Mouse (Mus musculus): ENCODE measurements around the gene Sgta. TPM values are rescaled to one million over a fixed set of nuclear protein-coding genes. Genes with fewer than 3 reads are reported as not detected.

Gene Sgta
- polyA plus RNA-seq, 1 experiment from 2014 or later = 331 TPM

- Histone ChIP-seq H3K4me3 (no peak overlapping the region), H3K27me3 (no peaks in the 10 kb centered on the region), H3K9ac (no peak overlapping the region), H3K4me2 (no peak overlapping the region), H3K4me1 (replicated peaks) (peaks cover 37% of the 10 kb centered on the region), H3K9me3 (no peaks in the 10 kb centered on the region), H3K36me3 (peaks cover 14% of the 10 kb centered on the region; the same call in 1 of the 2 replicates), H3K27ac (replicated peaks) (no peak overlapping the region)
- no peak for ATAC-seq (ENCODE audit: low FRiP score, low read depth)
- WGBS = 88% methylated on average over 5 of the region's 5 CpGs
Observed at GRCm38 (mm10) chr10:81026857-81027256, 33.1 kb downstream of the Sgta start.

GRCm38 (mm10) chr10:81025639-81026275 lies 34.2 kb downstream of the Sgta start, which contains the start of gene Diras1:
TSS of gene Diras1 (minus strand) at chr10:81025662.
- Histone ChIP-seq H3K4me1 (replicated peaks) (peaks cover 40% of the 10 kb centered on the region), H3K36me3 (0 out of 2 replicates have a peak, but pooled peaks cover 5% of the 10 kb centered on the region), H3K27ac (replicated peaks) (0 out of 2 replicates have a peak within 1 kb of the TSS, but pooled peaks have one; percentile 30), H3K9ac (peak within 1 kb of the TSS; percentile 71), H3K4me2 (peak within 1 kb of the TSS; percentile 74), H3K4me3 (peak within 1 kb of the TSS; percentile 56), H3K27me3 (no peaks in the 10 kb centered on the region), H3K9me3 (no peaks in the 10 kb centered on the region)
- WGBS = 44% methylated on average over 12 of the region's 12 CpGs
- 0 out of 2 replicates have a peak, but pooled peaks have one; percentile 5 for ATAC-seq (ENCODE audit: low FRiP score, low read depth)

DNA sequence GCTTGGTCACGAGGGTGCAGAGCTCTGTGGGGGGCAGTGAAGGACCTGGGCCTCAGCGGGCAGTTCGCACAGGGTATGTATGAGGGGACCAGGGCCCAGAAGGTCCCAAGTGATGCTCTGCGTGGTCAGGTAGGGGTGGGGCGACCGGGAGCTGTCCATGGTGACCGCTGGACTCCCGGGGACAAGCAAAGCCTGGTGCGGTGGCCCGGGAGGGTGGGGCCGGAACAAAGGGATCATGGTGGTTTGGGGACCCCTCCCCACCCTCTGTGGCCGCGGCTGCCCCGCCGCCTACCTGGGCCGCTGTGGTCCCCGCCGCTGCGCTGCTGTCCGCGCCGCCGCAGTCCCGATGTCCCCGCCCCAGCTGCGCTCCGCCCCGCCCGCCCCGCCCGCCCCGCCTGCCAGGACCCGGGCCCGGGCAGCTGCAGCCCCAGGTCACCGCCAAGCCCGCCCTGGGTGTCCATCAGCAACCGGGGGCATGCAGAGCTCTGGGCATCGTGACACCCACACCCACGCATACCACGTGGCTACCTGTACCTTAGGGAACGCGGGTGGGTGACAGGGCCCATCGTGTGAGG lies 34.8 kb downstream of the Sgta start:
- peaks cover 40% of the 10 kb centered on the region for H3K4me1 ChIP-seq (replicated peaks)
- peak; percentile 62 for ATAC-seq (ENCODE audit: low FRiP score, low read depth)
- H3K4me2 ChIP-seq = peak overlapping the region; percentile 74
- H3K9me3 ChIP-seq = no peaks in the 10 kb centered on the region
- no peak overlapping the region for H3K27ac ChIP-seq (replicated peaks)
- no peaks in the 10 kb centered on the region for H3K27me3 ChIP-seq
- no peaks in the 10 kb centered on the region for H3K36me3 ChIP-seq
- WGBS = 1% methylated on average over 36 of the region's 43 CpGs
- H3K4me3 ChIP-seq = peak overlapping the region; percentile 56
- peak overlapping the region; percentile 71 for H3K9ac ChIP-seq

- H3K36me3 ChIP-seq = no peaks in the 10 kb centered on the region
- no peak for ATAC-seq (ENCODE audit: low FRiP score, low read depth)
- peak overlapping the region; percentile 56 for H3K4me3 ChIP-seq
- 82% methylated on average over 5 of the region's 5 CpGs for WGBS
- no peak overlapping the region for H3K27ac ChIP-seq (replicated peaks)
- no peaks in the 10 kb centered on the region for H3K9me3 ChIP-seq
- no peaks in the 10 kb centered on the region for H3K27me3 ChIP-seq
- H3K4me2 ChIP-seq = peak overlapping the region; percentile 74
- H3K9ac ChIP-seq = peak overlapping the region; percentile 71
- H3K4me1 ChIP-seq (replicated peaks) = peaks cover 40% of the 10 kb centered on the region
Observed at GRCm38 (mm10) chr10:81024346-81024937, 35.5 kb downstream of the Sgta start.

GRCm38 (mm10) chr10:81022744-81023143 lies 37.2 kb downstream of the Sgta start:
- H3K27ac ChIP-seq (replicated peaks) = no peak overlapping the region
- no peak overlapping the region for H3K9ac ChIP-seq
- H3K4me2 ChIP-seq = no peak overlapping the region
- 72% methylated on average over 8 of the region's 8 CpGs for WGBS
- H3K9me3 ChIP-seq = no peaks in the 10 kb centered on the region
- no peaks in the 10 kb centered on the region for H3K27me3 ChIP-seq
- no peaks in the 10 kb centered on the region for H3K36me3 ChIP-seq
- H3K4me3 ChIP-seq = no peak overlapping the region
- ATAC-seq (ENCODE audit: low FRiP score, low read depth) = no peak
- H3K4me1 ChIP-seq (replicated peaks) = peaks cover 40% of the 10 kb centered on the region

- no peak for ATAC-seq (ENCODE audit: low FRiP score, low read depth)
- H3K27me3 ChIP-seq = no peaks in the 10 kb centered on the region
- H3K4me1 ChIP-seq (replicated peaks) = peaks cover 40% of the 10 kb centered on the region
- H3K4me3 ChIP-seq = 0 out of 2 replicates have a peak overlapping the region, but pooled peaks have one; percentile 3
- 14% methylated on average over 26 of the region's 26 CpGs for WGBS
- H3K9me3 ChIP-seq = no peaks in the 10 kb centered on the region
- no peaks in the 10 kb centered on the region for H3K36me3 ChIP-seq
- no peak overlapping the region for H3K9ac ChIP-seq
- H3K27ac ChIP-seq (replicated peaks) = 0 out of 2 replicates have a peak overlapping the region, but pooled peaks have one; percentile 13
- H3K4me2 ChIP-seq = peak overlapping the region; percentile 37
Observed at GRCm38 (mm10) chr10:81021547-81022110, 38.4 kb downstream of the Sgta start.

DNA sequence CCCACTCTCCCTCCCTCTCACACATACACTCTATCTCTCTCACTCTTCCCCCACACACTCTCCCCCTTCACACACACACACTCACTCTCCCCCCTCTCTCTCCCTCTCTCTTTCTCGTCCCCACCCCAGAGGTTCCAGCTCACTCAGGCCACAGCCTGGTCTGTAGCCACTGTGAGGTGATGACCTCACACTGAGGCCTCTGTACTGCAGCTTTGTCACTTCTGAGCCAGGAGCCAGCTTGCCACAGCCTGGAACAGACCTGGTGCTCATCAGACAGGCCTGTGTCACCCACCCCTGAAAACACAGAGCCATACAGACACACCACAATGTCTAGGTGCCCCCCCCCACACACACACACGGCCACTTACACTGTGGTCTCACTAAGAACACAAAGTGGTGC lies 39.8 kb downstream of the Sgta start:
- Histone ChIP-seq H3K4me1 (replicated peaks) (peaks cover 32% of the 10 kb centered on the region), H3K27ac (replicated peaks) (no peak overlapping the region), H3K36me3 (no peaks in the 10 kb centered on the region), H3K27me3 (no peaks in the 10 kb centered on the region), H3K9me3 (no peaks in the 10 kb centered on the region), H3K4me2 (no peak overlapping the region), H3K9ac (no peak overlapping the region), H3K4me3 (no peak overlapping the region)
- 49% methylated on average over 2 of the region's 2 CpGs for WGBS
- ATAC-seq (ENCODE audit: low FRiP score, low read depth) = no peak

GRCm38 (mm10) chr10:81019687-81020086 lies 40.3 kb downstream of the Sgta start:
- no peak overlapping the region for H3K4me2 ChIP-seq
- no peak overlapping the region for H3K27ac ChIP-seq (replicated peaks)
- H3K9ac ChIP-seq = no peak overlapping the region
- peaks cover 32% of the 10 kb centered on the region for H3K4me1 ChIP-seq (replicated peaks)
- no peaks in the 10 kb centered on the region for H3K9me3 ChIP-seq
- no peak overlapping the region for H3K4me3 ChIP-seq
- no peaks in the 10 kb centered on the region for H3K27me3 ChIP-seq
- no peaks in the 10 kb centered on the region for H3K36me3 ChIP-seq
- WGBS = 72% methylated on average over 6 of the region's 6 CpGs
- ATAC-seq (ENCODE audit: low FRiP score, low read depth) = no peak

DNA sequence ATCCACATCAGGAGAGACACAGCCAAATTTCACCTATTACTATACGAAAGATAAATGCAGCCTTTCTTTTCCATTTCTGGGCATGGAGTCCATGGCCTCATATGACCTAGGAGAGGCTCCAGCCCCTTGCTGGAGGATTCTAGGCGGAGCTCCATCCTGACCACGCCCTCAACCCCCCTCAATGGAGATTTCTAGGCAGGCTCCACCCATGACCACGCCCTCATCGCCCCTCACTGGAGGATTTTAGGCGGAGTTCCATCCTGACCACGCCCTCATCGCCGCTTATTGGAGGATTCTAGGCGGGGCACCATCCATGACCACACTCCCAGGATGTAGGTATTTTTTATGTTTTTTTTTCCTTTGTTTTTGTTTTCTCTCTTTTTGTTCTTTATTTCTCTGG lies 41.7 kb downstream of the Sgta start:
- Histone ChIP-seq H3K4me1 (replicated peaks) (peaks cover 25% of the 10 kb centered on the region), H3K27ac (replicated peaks) (no peak overlapping the region), H3K9ac (no peak overlapping the region), H3K4me3 (no peak overlapping the region), H3K4me2 (no peak overlapping the region), H3K9me3 (no peaks in the 10 kb centered on the region), H3K36me3 (no peaks in the 10 kb centered on the region), H3K27me3 (no peaks in the 10 kb centered on the region)
- no peak for ATAC-seq (ENCODE audit: low FRiP score, low read depth)
- 41% methylated on average over 10 of the region's 10 CpGs for WGBS

GRCm38 (mm10) chr10:81016645-81017044 lies 43.3 kb downstream of the Sgta start:
- Histone ChIP-seq H3K36me3 (no peaks in the 10 kb centered on the region), H3K4me2 (no peak overlapping the region), H3K27ac (replicated peaks) (no peak overlapping the region), H3K4me1 (replicated peaks) (peaks cover 15% of the 10 kb centered on the region), H3K4me3 (no peak overlapping the region), H3K9ac (no peak overlapping the region), H3K9me3 (no peaks in the 10 kb centered on the region), H3K27me3 (no peaks in the 10 kb centered on the region)
- ATAC-seq (ENCODE audit: low FRiP score, low read depth) = no peak
- 7% methylated on average over 7 of the region's 7 CpGs for WGBS

- Histone ChIP-seq H3K4me3 (no peak overlapping the region), H3K4me2 (peak overlapping the region; percentile 78; the same call in 1 of the 2 replicates), H3K4me1 (replicated peaks) (peaks cover 14% of the 10 kb centered on the region), H3K27me3 (no peaks in the 10 kb centered on the region), H3K9ac (no peak overlapping the region), H3K36me3 (no peaks in the 10 kb centered on the region), H3K9me3 (no peaks in the 10 kb centered on the region), H3K27ac (replicated peaks) (no peak overlapping the region)
- WGBS = 94% methylated on average over 2 of the region's 2 CpGs
- no peak for ATAC-seq (ENCODE audit: low FRiP score, low read depth)
Observed at GRCm38 (mm10) chr10:81015666-81016065, 44.3 kb downstream of the Sgta start.
